Mouse (Mus musculus): ENCODE results near the gene Tgif2lx2.
"Not testable (repeated sequence)": the region's sequence is repeated elsewhere in the genome, so short reads cannot be mapped to it uniquely, and the experiment has no call there.

The Tgif2lx2 gene

GRCm38 (mm10) chrX:118426927-118427326, at the start of gene Tgif2lx2:
Gene Tgif2lx2 (plus strand): TSS chrX:118427227.
- TF ChIP-seq GATA4 (IDR thresholded peaks at IDR 0.05; ENCODE audit: insufficient replicate concordance, low read length) = not testable (repeated sequence)

Measured in liver, adult (tissue).